Mouse (Mus musculus) embryonic fibroblast, embryonic 13.5 days (primary cell): ENCODE measurements around the gene Tars2. TPM values are rescaled to one million over a fixed set of nuclear protein-coding genes. Genes with fewer than 3 reads are reported as not detected.

Experiments
- H3K27ac ChIP-seq: 2 replicates; pipeline ENCODE4 v1.5.1; 2012; ENCODE audit warnings: low read length, control low read depth, inconsistent platforms; ENCODE audit not compliant: insufficient read depth
- H3K4me1 ChIP-seq: 2 replicates; pipeline ENCODE4 v1.6.1; 2011; ENCODE audit warnings: low read length; ENCODE audit not compliant: control insufficient read depth, insufficient read depth
- H3K4me3 ChIP-seq: 2 replicates; pipeline ENCODE4 v1.5.1; 2011; ENCODE audit warnings: mild to moderate bottlenecking, control low read depth, low read length; ENCODE audit not compliant: insufficient read depth
- CTCF ChIP-seq: IDR thresholded peaks from 2 replicates; pipeline ENCODE4 v1.5.1; 2011; ENCODE audit warnings: mild to moderate bottlenecking, control low read depth, low read length, moderate library complexity, borderline replicate concordance; ENCODE audit not compliant: insufficient read depth
- POLR2A ChIP-seq: IDR thresholded peaks from 2 replicates; pipeline ENCODE4 v1.6.1; 2011; ENCODE audit warnings: low read depth, mild to moderate bottlenecking, control low read depth, low read length, moderate library complexity
- polyA plus RNA-seq: library from polyadenylated mRNA; stranded (reverse); fragments of >200 nt; gene quantifications from 2 replicates; pipeline ENCODE4 v1.2.4, GENCODE M21; 2011; ENCODE audit warnings: low read depth; ENCODE audit not compliant: missing spikeins, insufficient read length

The Tars2 gene
- polyA plus RNA-seq, 1 experiment = 36.7 TPM

- Histone ChIP-seq H3K27ac (no peak overlapping the region), H3K4me1 (no peaks in the 10 kb centered on the region), H3K4me3 (no peak overlapping the region)
- TF ChIP-seq POLR2A (no peak), CTCF (no peak)
Measured at GRCm38 (mm10) chr3:95763811-95764210, 3.8 kb upstream of the Tars2 start.

GRCm38 (mm10) chr3:95762961-95763360 is 3.0 kb upstream of the Tars2 start:
- H3K4me3 ChIP-seq = no peak overlapping the region
- TF ChIP-seq CTCF (no peak), POLR2A (no peak)
- H3K27ac ChIP-seq = no peak overlapping the region
- H3K4me1 ChIP-seq = no peaks in the 10 kb centered on the region

- Histone ChIP-seq H3K4me3 (no peak overlapping the region), H3K27ac (no peak overlapping the region), H3K4me1 (no peaks in the 10 kb centered on the region)
- TF ChIP-seq POLR2A (no peak), CTCF (no peak)
Measured at GRCm38 (mm10) chr3:95761771-95762170, 1.8 kb upstream of the Tars2 start.

GRCm38 (mm10) chr3:95760656-95761055 is 650 bp upstream of the Tars2 start:
- Histone ChIP-seq H3K27ac (no peak overlapping the region), H3K4me3 (no peak overlapping the region), H3K4me1 (no peaks in the 10 kb centered on the region)
- TF ChIP-seq CTCF (no peak), POLR2A (no peak)

GRCm38 (mm10) chr3:95758467-95759218 is 1.4 kb downstream of the Tars2 start:
- Histone ChIP-seq H3K27ac (no peak overlapping the region), H3K4me1 (no peaks in the 10 kb centered on the region), H3K4me3 (no peak overlapping the region)
- TF ChIP-seq CTCF (no peak), POLR2A (no peak)

- TF ChIP-seq CTCF (no peak), POLR2A (no peak)
- Histone ChIP-seq H3K4me1 (no peaks in the 10 kb centered on the region), H3K4me3 (no peak overlapping the region), H3K27ac (no peak overlapping the region)
Measured at GRCm38 (mm10) chr3:95756808-95757207, 3.2 kb downstream of the Tars2 start.

GRCm38 (mm10) chr3:95754345-95755206 is 5.4 kb downstream of the Tars2 start:
- TF ChIP-seq CTCF (no peak), POLR2A (peak; percentile 77)

GRCm38 (mm10) chr3:95752935-95753334 is 7.1 kb downstream of the Tars2 start:
- Histone ChIP-seq H3K27ac (no peak overlapping the region), H3K4me1 (no peaks in the 10 kb centered on the region), H3K4me3 (no peak overlapping the region)
- TF ChIP-seq CTCF = no peak
- TF ChIP-seq POLR2A = no peak

More at GRCm38 (mm10) chr3:95754345-95755206, 5.4 kb downstream of the Tars2 start:
- Histone ChIP-seq H3K4me3 (peak overlapping the region; percentile 69), H3K4me1 (no peaks in the 10 kb centered on the region), H3K27ac (0 out of 2 replicates have a peak overlapping the region, but pooled peaks have one; percentile 1)

- Histone ChIP-seq H3K4me3 (no peak overlapping the region), H3K27ac (no peak overlapping the region), H3K4me1 (0 out of 2 replicates have a peak, but pooled peaks cover 2% of the 10 kb centered on the region)
- no peak for TF ChIP-seq POLR2A
Measured at GRCm38 (mm10) chr3:95740406-95740805, 19.6 kb downstream of the Tars2 start.
